Mouse (Mus musculus): ENCODE results near the gene Klhl2. TPM values are rescaled to one million over a fixed set of nuclear protein-coding genes. Genes with fewer than 3 reads are reported as not detected.

Klhl2 gene
- total and polyA plus RNA-seq, 3 experiments = 9.3 to 11.5 (median 10.8) TPM

DNA sequence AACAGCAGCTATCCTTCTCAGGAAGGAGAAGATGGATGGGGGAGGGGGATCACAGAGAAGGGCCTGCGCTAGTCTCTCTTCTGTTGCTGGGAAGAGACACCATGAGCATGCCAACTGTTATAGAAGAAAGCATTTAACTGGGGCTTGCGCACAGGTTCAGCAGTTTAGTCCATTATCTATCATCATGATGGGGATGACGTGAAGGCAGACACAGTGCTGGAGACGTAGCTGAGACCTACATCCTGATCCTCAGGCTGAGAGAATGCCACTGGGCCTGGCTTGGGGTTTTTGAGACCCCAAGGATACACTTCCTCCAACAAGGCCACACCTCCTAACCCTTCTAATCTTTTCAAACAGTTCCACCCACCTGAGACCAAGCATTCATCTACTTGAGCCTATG lies 38.7 kb downstream of the Klhl2 start:
- Histone ChIP-seq H3K4me2 (ENCODE audit: insufficient read depth, low read depth, poor library complexity, severe bottlenecking) (no peak overlapping the region), H3K79me2 (replicated peaks; ENCODE audit: control insufficient read depth, extremely low read depth, insufficient read depth, poor library complexity, severe bottlenecking) (no peaks in the 10 kb centered on the region), H3K4me1 (ENCODE audit: control insufficient read depth in 1 of 2, insufficient read depth in 2 of 2) (no peaks in the 10 kb centered on the region), H3K9ac (ENCODE audit: insufficient read depth, low read depth) (no peak overlapping the region), H3K27me3 (replicated peaks) (no peaks in the 10 kb centered on the region), H3K27ac (ENCODE audit: insufficient read depth, low read depth) (no peak overlapping the region), H3K36me3 (replicated peaks in 1 of 2; ENCODE audit: control insufficient read depth in 1 of 2, insufficient read depth in 1 of 2, low read length in 1 of 2) (peaks cover 10 to 52% of the 10 kb centered on the region in 2 experiments), H3K9me3 (replicated peaks; ENCODE audit: low read length) (peaks cover 5% of the 10 kb centered on the region), H3K4me3 (replicated peaks in 1 of 3; ENCODE audit: low read depth in 2 of 3, low read length in 2 of 3, poor library complexity in 1 of 3) (no peak overlapping the region)
- no peak for DNase-seq (ENCODE audit: extremely low read depth)
- in situ Hi-C loops (cut with MboI; ENCODE audit: low pct_ligation_motif_present, low pct_unique_long_range_greater_than_20kb, low sequenced_read_pairs) (no loop called here), dilution Hi-C loops (cut with MboI; ENCODE audit: extremely low pct_ligation_motif_present, extremely low pct_unique_long_range_greater_than_20kb, low sequenced_read_pairs) (no loop called here)
- no peak for TF ChIP-seq USF1 (IDR thresholded peaks at IDR 0.05; ENCODE audit: low read depth, low read length)
- no peak for TF ChIP-seq E2F4 (IDR thresholded peaks at IDR 0.05; ENCODE audit: insufficient replicate concordance, low read depth, low read length)
- no peak for TF ChIP-seq MYC (IDR thresholded peaks at IDR 0.05; ENCODE audit: low read depth, low read length)
- no peak for TF ChIP-seq KAT2A (IDR thresholded peaks at IDR 0.05; ENCODE audit: insufficient replicate concordance, low read length)
- no peak for TF ChIP-seq NELFE (IDR thresholded peaks at IDR 0.05; ENCODE audit: low read depth, low read length)
- no peak for TF ChIP-seq TBP (conservative IDR thresholded peaks at IDR 0.05; ENCODE audit: low read depth, low read length)
- no peak for TF ChIP-seq RCOR1 (conservative IDR thresholded peaks at IDR 0.05; ENCODE audit: low read depth, low read length)
- no peak for TF ChIP-seq ZNF384 (IDR thresholded peaks at IDR 0.05; ENCODE audit: low read depth, low read length)
- no peak for TF ChIP-seq ELF1 (IDR thresholded peaks at IDR 0.05; ENCODE audit: low read depth, low read length)
- no peak for TF ChIP-seq CHD2 (IDR thresholded peaks at IDR 0.05; ENCODE audit: low read length)
- TF ChIP-seq MAZ (IDR thresholded peaks at IDR 0.05; ENCODE audit: low read depth, low read length) = no peak
- no peak for TF ChIP-seq SIN3A (IDR thresholded peaks at IDR 0.05; ENCODE audit: low read length)
- TF ChIP-seq PAX5 (IDR thresholded peaks at IDR 0.05; ENCODE audit: low read length) = no peak
- no peak for TF ChIP-seq MAX (IDR thresholded peaks at IDR 0.05; ENCODE audit: low read length)
- no peak for TF ChIP-seq CHD1 (IDR thresholded peaks at IDR 0.05; ENCODE audit: low read depth, low read length)

DNA sequence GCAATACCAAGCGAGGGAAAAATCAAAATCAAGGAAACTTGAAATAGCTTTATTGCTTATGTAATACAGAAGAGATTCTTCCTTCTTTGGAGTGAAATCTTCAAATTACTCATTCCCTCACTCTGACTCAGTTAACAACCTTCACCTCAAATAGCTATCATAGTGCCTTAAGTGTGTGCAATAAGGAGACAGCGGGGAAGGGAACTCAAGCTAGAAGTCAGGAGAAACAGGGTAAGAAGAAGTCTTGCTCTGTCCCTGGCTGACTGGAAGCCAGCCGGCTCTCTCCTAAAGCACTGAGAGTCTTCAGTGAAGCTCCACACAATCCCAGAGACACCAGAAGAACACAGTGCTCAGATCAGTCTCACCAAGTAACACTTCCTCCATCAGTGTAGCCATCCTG lies 43.3 kb downstream of the Klhl2 start:
- no peak for TF ChIP-seq BHLHE40 (IDR thresholded peaks at IDR 0.05; ENCODE audit: low read depth, low read length)
- TF ChIP-seq ETS1 (conservative IDR thresholded peaks at IDR 0.05; ENCODE audit: low read depth, low read length) = no peak
- no peak for TF ChIP-seq NELFE (IDR thresholded peaks at IDR 0.05; ENCODE audit: low read depth, low read length)
- no peak for TF ChIP-seq HCFC1 (IDR thresholded peaks at IDR 0.05; ENCODE audit: low read depth, low read length)
- TF ChIP-seq JUN (IDR thresholded peaks at IDR 0.05; ENCODE audit: insufficient read depth, low read depth, low read length) = no peak
- TF ChIP-seq MAZ (IDR thresholded peaks at IDR 0.05; ENCODE audit: low read depth, low read length) = no peak
- no peak for TF ChIP-seq TBP (conservative IDR thresholded peaks at IDR 0.05; ENCODE audit: low read depth, low read length)
- no peak for TF ChIP-seq MEF2A (IDR thresholded peaks at IDR 0.05; ENCODE audit: borderline replicate concordance, low read depth, low read length)
- no peak for TF ChIP-seq MXI1 (IDR thresholded peaks at IDR 0.05; ENCODE audit: low read depth, low read length)
- no peak for TF ChIP-seq ZKSCAN1 (IDR thresholded peaks at IDR 0.05; ENCODE audit: borderline replicate concordance, low read depth, low read length)

More for the DNA sequence above, 43.3 kb downstream of the Klhl2 start:
- in situ Hi-C loops (cut with MboI; ENCODE audit: low pct_ligation_motif_present, low pct_unique_long_range_greater_than_20kb, low sequenced_read_pairs) (no loop called here), dilution Hi-C loops (cut with MboI; ENCODE audit: extremely low pct_ligation_motif_present, extremely low pct_unique_long_range_greater_than_20kb, low sequenced_read_pairs) (no loop called here)
- Histone ChIP-seq H3K27me3 (replicated peaks) (no peaks in the 10 kb centered on the region), H3K9ac (ENCODE audit: insufficient read depth, low read depth) (no peak overlapping the region), H3K4me2 (ENCODE audit: insufficient read depth, low read depth, poor library complexity, severe bottlenecking) (no peak overlapping the region), H3K4me1 (ENCODE audit: control insufficient read depth in 1 of 2, insufficient read depth in 2 of 2) (no peaks in the 10 kb centered on the region), H3K36me3 (replicated peaks in 1 of 2; ENCODE audit: control insufficient read depth in 1 of 2, insufficient read depth in 1 of 2, low read length in 1 of 2) (peaks cover 6 to 27% of the 10 kb centered on the region in 2 experiments), H3K4me3 (replicated peaks in 1 of 3; ENCODE audit: low read depth in 2 of 3, low read length in 2 of 3, poor library complexity in 1 of 3) (no peak overlapping the region), H3K79me2 (replicated peaks; ENCODE audit: control insufficient read depth, extremely low read depth, insufficient read depth, poor library complexity, severe bottlenecking) (no peaks in the 10 kb centered on the region), H3K27ac (ENCODE audit: insufficient read depth, low read depth) (no peak overlapping the region), H3K9me3 (replicated peaks; ENCODE audit: low read length) (peaks cover under 1% of the 10 kb centered on the region)
- no peak for DNase-seq (ENCODE audit: extremely low read depth)

Measured in CH12.LX (cell line).